Mouse (Mus musculus): ENCODE data around the gene Renbp. TPM values are rescaled to one million over a fixed set of nuclear protein-coding genes. Genes with fewer than 3 reads are reported as not detected.

Renbp gene
- 3.4 TPM in 1 of 2 replicates, not detected in the other for total RNA-seq (2015; ENCODE audit: low replicate concordance)
- 1.7 TPM in 1 of 2 replicates, not detected in the other for total RNA-seq (2017; ENCODE audit: low replicate concordance)

DNA sequence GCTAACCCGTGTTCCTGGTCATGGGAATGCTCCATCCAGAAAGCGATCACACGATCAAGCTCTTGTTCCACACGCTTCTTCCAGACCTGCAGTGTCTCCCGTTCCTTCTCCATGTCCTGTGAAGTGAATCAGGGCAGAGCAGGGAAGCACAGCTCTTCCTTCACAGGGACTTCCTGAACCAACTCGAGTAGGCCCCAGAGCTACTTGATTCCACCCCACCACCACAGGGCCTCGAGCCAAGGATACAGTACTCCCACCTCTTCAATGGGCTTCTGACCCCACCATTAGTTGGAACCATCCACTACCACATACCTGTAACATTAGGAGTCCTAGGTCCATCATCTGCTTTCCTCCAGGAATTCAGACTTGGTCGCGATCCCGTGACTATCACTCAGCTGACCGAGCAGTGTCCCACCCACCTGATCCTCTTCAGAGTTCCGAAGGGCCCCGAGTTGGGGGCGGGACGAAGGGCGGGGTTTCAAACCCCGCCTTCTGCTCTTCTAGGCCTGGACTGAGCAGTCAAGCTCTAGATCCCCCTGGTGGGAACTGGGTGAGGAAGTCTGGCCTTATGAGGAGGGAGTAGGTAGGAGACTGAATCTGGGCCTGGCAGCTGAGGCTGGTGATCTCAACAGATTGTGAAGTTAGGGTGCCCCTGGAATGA is at the start of gene Renbp:
Gene Renbp, minus strand, starts transcription at position 449 of the 661 bp plus-strand sequence.
- no peak; the same call in 1 of the 2 replicates for ATAC-seq (replicated peaks; ENCODE audit: low FRiP score, poor library complexity, severe bottlenecking)

DNA sequence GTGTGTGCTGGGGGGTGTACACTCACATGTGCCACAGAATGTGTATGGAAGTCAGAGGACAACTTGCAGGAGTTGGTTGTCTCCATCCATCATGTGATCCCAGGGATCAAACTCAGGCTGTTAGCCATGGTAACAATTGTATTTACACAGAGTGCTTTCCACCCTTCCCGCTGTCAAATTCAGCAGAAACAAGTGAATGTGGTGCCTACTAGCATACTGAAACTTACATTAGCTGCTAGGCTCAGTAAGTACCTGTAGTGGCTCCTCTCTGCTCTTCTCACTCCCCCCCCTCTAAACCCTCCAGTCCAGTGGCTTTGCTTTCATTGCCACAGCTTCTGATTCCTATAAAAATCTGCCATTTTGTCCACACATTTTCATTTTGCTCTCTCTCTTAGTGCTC is 47.1 kb upstream of the Renbp start:
- ATAC-seq (replicated peaks; ENCODE audit: low FRiP score, poor library complexity, severe bottlenecking) = no peak

DNA sequence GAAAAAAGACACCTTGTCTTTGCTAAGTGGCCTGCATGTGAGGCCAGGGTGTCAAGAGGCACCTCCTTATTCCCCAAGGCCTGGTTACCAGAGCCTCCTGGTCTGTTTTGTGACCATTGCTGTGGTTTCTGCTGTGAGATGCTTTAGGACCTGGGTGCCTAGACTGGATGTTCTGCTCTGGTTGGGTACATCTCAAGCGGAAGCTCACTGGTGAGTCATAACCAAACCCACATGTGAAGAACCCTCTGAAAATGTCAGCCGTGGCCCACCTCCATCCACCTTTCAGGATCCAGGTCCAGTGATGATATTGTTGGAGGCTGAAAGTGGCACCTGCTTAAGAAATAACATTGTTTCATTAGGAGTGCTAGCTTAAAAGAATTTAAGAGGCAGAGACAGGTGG is 45.6 kb upstream of the Renbp start:
- no peak for ATAC-seq (replicated peaks; ENCODE audit: low FRiP score, poor library complexity, severe bottlenecking)

DNA sequence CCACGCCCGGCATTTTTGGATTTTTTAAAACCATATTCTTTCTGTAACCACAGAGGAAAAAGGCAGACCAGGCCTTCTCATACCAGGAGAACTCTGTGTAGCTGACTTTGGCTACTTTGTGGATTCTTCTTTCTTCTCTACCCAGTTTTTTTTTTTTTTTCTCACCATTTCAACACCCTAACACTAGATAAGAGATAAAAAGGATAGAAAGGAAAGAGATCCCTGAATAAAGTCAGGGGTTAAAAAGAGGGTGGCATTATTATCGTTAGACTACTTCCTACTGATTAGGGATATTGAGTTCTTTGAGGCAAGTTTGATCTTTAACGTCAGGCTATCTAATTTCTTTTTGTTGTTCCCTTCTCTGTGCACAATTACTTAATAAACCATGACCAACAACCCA is 42.1 kb upstream of the Renbp start:
- ATAC-seq (replicated peaks; ENCODE audit: low FRiP score, poor library complexity, severe bottlenecking) = no peak

DNA sequence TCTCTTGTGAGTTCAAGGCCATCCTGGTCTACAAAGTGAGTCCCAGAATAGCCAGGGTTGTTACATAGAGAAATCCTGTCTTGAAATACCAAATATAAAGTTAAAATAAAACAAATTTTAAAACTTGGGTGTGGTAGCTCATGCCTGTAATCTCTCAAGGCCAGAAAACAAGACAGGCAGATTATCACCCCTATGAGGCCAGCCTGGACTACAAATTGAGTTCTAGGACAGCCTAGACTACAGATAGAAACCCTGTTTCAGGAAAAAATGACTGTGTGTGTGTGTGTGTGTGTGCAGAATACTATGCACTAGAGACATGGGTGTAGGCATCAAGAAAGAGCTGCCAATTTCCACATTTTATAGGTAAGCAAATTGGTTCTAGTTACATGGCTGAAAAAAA is 40.1 kb upstream of the Renbp start:
- peak; percentile 41 for ATAC-seq (replicated peaks; ENCODE audit: low FRiP score, poor library complexity, severe bottlenecking)

DNA sequence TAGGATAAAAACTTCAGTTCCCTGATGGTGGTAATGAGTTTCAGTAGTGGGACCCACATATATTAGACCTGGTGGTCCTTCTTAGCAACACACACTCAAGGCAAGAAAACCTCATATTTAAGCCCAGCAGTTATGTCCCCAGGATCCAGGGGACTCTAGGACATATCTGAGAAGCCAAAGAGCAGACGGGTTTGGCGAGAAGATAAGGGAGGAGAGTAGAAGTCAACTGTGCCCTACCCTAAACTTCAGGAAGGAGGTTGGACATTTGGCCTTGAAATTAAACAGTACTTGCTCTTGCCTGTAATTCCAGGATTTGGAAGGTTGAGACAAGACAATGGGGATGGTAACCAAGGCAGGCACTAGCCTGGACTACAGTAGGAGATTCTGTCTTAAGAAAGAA is 39.1 kb upstream of the Renbp start:
- ATAC-seq (replicated peaks; ENCODE audit: low FRiP score, poor library complexity, severe bottlenecking) = peak; percentile 48

DNA sequence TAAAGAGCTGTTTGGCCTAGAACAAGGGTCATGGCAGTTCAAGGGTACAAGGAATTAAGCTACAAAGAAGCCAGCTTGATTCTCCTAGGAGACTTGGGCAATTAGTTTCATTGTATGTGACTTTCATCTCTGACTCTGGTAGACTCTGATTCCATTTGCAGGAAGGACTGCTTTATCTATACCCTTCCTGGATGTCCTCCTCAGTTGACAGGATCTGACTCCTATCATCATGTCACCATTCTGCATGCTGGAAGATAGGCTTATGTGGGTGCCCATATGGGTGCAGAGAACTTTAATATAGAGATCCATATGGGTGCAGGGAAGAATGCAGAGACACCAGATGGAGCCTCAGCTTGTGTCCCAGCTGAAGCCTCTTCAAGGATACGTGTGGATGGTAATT is 38.5 kb upstream of the Renbp start:
- ATAC-seq (replicated peaks; ENCODE audit: low FRiP score, poor library complexity, severe bottlenecking) = 0 out of 2 replicates have a peak, but pooled peaks have one; percentile 6

DNA sequence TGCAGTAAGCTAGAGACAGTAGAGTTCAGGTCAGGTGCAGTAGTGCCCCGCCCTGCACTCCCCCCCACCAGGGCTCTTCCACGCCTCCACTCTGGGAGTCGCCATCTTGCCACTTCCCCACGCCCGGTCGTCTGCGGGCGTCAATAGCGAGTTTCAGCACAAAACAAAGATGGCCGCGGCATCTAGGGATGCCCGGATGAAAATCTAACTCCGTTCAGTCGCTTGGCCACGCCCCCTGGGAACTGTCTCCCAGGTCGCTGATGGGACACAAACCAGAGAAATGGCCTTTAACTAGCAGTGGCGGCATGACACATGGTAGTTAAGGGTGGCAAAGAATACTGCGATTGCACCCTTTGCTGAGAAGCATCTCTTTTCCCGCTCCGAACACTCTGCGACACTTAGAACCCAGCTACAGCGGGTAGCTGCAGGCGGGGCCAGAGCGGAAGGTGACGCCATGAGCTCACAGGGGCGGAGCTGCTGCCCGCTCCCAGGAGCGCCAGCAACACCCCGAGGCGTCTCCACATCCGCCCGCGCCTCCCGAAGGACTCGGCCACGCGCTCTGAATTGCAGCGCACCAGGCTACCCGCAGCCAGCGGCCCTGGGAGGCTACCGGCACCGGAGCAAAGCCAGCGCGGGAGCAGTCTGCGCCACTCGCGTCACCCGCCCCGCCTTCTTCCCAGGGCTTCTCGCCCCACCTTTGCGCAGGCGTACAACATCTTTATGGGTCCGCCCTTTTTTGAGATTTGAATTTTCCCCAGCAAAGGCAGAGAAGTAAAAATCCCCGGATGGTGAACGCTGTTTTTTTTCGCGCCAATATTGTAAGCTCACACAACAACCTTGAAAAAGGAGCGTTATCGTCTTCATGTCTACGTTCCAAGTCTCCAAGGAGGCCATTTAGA is 36.8 kb upstream of the Renbp start:
- peak; percentile 60 for ATAC-seq (replicated peaks; ENCODE audit: low FRiP score, poor library complexity, severe bottlenecking)

DNA sequence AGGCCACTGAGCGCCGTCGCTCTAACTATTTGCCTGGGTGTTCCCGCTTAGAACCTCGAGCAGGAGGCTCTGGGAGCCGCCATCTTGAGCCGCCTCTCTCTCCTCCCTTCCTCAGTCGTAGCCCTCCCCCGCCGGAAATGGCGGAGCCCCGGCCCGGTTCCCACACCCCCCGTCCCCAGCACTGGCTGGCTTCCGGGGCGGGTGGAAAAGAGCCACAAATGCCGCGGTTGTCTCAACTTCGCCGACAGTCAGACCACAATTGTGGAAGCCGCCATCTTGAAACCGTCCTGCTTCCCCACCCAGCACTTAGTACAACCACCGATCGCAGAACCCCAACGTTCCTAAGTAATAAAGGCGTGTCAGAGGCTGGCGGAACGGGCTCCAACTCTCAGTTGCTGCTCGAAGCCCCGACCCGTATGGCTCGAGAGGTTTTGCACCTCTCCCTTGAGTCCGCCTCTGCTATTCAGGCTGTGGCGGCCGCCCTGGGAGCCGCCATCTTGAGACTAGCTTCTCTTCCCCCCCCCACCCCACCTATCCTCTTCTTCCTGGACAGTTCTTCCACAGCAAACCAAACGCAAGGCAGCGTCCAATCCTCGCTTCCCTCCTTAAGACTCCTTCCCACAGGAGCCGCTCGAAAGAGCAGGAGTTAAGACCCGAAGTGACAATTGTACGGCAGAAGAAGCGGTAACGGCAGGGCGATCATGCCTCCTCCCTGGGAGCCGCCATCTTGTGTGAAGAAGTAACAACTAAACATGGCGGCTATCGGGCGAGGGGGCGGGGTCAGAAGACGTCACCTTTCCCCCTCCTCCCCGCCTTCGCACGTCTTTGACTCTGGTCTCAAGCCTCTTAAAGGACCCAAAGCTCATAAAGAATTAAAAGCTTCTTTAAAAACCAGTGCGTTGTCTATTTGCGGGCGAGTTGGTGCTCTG is 35.9 kb upstream of the Renbp start, which contains the start of gene Hcfc1:
Gene Hcfc1, minus strand, starts transcription at position 110 of the 929 bp plus-strand sequence.
- peak; percentile 51 for ATAC-seq (replicated peaks; ENCODE audit: low FRiP score, poor library complexity, severe bottlenecking)

DNA sequence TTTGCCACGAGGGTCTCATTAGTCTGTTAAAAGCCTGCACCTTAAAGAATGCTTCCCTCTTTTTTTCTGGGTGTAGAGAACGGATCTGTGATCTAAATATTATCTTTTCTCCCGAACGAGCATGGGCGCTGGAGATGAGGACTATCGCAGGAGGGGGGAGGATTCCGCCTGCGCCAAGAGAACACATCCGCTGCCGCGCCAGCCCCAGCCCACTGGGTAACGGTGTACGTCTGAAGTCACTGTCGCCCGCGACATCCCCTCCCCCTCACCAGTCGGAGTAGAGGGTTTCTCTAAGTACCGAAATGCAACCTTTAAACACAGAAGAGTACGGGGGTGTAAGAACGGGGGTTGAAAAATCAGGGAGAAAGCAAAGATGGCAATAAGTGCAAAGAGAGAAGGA is 34.7 kb upstream of the Renbp start:
- ATAC-seq (replicated peaks; ENCODE audit: low FRiP score, poor library complexity, severe bottlenecking) = no peak

DNA sequence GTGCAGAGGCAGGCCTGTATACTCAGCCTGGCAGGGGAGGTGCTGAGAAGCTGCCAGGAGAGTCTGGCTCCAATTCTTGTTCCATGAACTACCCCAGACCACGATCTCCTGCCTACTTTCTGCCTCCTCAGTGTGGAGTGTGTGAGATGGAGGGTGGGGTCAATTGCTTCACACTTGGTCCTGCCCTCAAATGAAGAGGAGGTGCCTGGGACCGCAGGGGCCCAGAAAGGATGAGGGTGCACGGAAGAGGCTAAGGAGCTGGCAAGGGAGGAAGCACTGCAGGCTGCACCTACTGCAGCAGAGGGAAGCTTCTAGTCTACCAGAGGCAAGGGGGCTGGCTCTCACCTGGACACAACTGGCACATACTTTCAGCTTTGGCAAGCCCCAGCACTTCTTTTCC is 33.7 kb upstream of the Renbp start:
- ATAC-seq (replicated peaks; ENCODE audit: low FRiP score, poor library complexity, severe bottlenecking) = peak; percentile 44; the same call in 1 of the 2 replicates

DNA sequence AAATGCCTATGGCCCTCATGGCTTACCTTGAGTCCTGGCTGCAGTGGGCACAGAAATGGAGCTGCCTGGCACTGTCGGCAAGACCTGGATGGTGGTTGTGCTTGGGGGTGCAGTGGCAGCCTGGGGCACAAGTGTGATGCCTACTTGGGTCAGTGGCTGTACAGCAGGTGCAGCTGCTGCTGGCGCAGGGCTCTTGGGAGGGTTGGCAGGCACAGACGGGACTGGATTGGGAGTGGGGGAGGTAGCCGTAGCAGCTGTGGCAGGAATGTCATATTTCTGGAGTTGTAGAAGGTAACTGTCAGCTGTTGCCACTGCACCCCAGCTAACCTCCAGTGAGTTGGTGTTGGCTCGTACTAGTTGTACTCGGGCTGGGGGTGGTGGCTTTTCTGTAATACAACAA is 24.3 kb upstream of the Renbp start:
- no peak for ATAC-seq (replicated peaks; ENCODE audit: low FRiP score, poor library complexity, severe bottlenecking)

DNA sequence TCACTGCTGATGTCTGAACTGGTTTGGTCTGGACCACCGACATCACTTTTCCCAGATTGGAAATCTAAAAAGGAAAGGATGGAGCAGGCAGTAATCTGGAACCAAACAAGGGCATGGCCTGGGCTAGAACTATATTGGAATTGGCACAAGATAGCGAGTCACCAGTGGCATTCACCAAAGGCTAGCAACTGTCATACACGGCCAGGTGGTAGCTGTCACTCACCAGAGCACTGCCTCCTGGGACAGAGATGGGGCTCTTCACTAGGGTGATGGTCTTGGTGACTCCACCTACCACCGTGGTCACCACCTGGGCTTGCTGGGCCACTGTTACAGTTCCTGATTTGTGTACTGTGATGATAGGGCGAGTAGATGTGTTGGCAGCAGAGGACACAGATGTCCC is 22.0 kb upstream of the Renbp start:
- no peak for ATAC-seq (replicated peaks; ENCODE audit: low FRiP score, poor library complexity, severe bottlenecking)

DNA sequence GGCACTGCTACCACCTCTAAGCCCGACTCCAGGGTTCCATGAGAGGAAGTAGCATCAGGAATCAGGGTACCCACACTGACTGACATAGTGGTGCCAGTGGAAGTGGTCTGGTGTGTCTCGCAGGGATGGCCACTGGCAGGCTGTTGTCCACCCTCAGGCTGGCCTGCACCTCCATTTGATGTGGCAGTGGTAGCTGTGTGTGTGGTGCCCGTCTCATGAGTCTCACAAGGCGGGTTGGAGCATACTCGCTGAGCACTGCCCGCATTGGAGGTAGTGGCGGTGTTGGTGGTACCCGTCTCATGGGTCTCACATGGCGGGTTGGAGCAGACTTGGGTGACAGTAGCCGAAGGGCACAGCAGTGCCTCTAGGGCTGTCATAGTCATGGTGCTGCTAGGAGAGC is 18.7 kb upstream of the Renbp start:
- no peak for ATAC-seq (replicated peaks; ENCODE audit: low FRiP score, poor library complexity, severe bottlenecking)

DNA sequence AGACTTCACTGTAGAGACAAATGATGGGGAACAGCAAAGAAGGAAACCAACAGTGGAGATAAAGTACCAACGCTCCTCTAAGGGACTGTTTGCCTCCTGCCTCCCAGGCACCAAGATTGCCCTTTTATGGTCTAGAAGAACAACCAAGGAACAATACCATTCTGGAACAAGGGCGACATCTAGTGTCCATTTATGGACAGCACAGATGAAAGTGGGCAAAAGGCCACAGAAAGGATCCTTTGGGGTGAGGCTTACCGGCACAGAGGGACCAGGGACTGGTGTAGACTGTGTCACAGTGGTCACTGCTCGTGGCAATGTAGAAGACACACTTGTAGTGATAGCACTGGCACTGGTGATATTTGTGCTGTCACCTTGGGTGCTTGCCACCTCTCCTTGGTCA is 18.0 kb upstream of the Renbp start:
- ATAC-seq (replicated peaks; ENCODE audit: low FRiP score, poor library complexity, severe bottlenecking) = peak; percentile 65

DNA sequence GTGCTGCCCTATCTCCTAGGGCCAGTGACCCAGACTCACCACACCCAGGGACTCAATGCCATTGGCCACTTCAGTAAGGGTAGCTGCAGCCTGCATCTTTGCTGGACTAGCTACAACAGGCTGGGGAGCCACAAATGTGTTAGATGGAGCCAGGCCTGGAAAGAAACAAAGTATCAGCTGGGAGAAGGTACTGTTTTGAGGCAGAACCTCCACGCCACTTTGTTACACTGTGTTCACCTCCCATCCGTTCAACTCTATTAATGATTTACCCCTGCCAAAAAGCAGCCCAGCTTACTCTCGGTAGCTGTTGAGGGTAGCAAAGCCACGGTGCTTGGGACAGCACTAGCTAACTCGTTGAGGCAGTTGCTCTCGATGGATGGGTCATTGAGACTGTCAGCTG is 16.2 kb upstream of the Renbp start:
- no peak for ATAC-seq (replicated peaks; ENCODE audit: low FRiP score, poor library complexity, severe bottlenecking)

DNA sequence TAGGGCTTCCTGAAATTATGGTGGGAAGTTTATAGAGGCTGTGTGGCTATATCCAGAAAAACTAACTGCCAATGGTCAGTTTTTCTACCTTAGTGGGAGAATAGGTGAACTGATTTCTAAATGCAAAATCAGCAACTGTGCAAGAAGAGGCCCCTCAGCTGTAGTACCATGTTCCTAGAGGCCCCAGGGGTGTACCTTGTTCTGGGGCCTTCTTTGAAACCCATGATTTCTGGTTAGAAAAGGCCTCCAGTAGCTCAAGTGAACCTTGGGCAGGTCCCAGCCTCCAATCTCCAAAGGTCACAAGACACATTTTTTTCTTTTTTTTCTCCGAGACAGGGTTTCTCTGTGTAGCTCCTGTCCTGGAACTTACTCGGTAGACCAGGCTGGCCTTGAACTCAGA is 11.6 kb upstream of the Renbp start:
- no peak for ATAC-seq (replicated peaks; ENCODE audit: low FRiP score, poor library complexity, severe bottlenecking)

DNA sequence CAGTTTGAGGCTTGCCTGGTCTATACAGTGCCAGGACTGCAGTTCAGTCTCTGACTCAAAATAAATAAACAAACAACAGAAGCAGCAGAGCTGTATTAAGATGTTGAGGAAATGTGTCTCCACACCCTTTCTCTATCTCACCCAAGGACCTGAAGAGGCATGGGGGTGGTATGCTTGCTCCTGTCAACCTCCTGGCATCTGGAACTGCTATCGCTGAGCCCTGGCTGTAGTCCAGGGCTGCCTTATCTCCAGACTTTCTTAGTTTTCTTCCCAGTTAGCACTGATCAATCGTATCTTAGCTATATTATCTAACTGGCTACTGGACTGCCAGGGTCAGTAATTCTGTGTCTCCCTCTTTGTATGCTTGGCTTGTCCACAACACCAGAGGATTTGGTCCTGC is 11.2 kb upstream of the Renbp start:
- no peak for ATAC-seq (replicated peaks; ENCODE audit: low FRiP score, poor library complexity, severe bottlenecking)

DNA sequence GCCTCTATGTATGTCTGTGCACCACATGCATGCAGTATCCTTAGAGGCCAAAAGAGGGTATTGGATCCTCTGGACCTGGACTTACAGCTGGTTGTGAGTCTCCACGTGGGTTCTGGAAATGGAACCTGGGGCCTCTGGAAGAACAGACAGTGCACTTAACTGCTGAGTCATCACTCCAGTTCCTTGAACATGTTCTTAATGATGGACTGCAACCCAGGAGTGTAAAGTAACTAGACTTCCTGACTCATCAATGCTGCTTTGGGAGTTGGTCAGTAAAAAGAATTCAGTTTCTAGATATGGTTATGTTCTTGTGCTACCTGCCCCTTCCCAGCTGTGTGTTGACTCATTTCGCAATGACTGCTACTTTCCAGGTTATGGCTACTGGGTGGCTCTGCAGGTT is 1.2 kb upstream of the Renbp start:
- ATAC-seq (replicated peaks; ENCODE audit: low FRiP score, poor library complexity, severe bottlenecking) = no peak

DNA sequence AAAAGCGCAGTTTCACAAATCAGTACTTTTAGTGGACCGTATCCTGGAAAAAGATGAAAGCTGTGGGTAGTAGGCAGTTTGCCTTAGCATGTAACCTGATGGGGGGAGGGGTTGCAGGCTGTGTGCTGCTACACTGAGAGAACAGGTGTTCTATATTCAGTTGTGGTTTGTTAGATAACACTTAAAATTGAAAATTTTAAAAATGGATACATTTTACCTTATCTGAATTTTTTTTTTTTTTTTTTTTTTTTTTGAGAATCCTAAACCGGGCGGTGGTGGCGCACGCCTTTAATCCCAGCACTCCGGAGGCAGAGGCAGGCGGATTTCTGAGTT is 8.1 kb downstream of the Renbp start:
- no peak for ATAC-seq (replicated peaks; ENCODE audit: low FRiP score, poor library complexity, severe bottlenecking)

Measured in erythroid progenitor cell, adult 5-6 weeks (primary cell).